Mouse (Mus musculus) testis, postnatal 10 days (tissue): ENCODE results near the gene Hsd11b2.

Experiments
- DNase-seq: peaks from one replicate; pipeline ENCODE4 v3.0.0; 2021; ENCODE audit warnings: low spot score

The Hsd11b2 gene

GRCm38 (mm10) chr8:105484030-105484368, 34.6 kb upstream of the Hsd11b2 start:
- DNase-seq, result no peak

- DNase-seq, result peak; percentile 88
These were observed 34.2 kb upstream of the Hsd11b2 start for GRCm38 (mm10) chr8:105484392-105484791.

- DNase-seq, result no peak
These were observed 30.5 kb upstream of the Hsd11b2 start for GRCm38 (mm10) chr8:105488082-105488481.

GRCm38 (mm10) chr8:105489281-105489680, 29.3 kb upstream of the Hsd11b2 start:
- no peak for DNase-seq

GRCm38 (mm10) chr8:105493495-105493894, 25.1 kb upstream of the Hsd11b2 start:
- no peak for DNase-seq

- DNase-seq, result no peak
These were observed 24.0 kb upstream of the Hsd11b2 start for GRCm38 (mm10) chr8:105494566-105494965.

- no peak for DNase-seq
These were observed 22.9 kb upstream of the Hsd11b2 start for GRCm38 (mm10) chr8:105495350-105496302.

GRCm38 (mm10) chr8:105496439-105497180, 21.9 kb upstream of the Hsd11b2 start, which contains the start of gene Zdhhc1:
Zdhhc1 (minus strand) TSS chr8:105496902.
- DNase-seq, result peak; percentile 96

GRCm38 (mm10) chr8:105499787-105500186, 18.8 kb upstream of the Hsd11b2 start:
- DNase-seq, result no peak

GRCm38 (mm10) chr8:105504617-105505016, 13.9 kb upstream of the Hsd11b2 start:
- no peak for DNase-seq

- no peak for DNase-seq
These were observed 11.6 kb upstream of the Hsd11b2 start for GRCm38 (mm10) chr8:105506977-105507376.

GRCm38 (mm10) chr8:105508758-105509157, 9.8 kb upstream of the Hsd11b2 start:
- DNase-seq, result no peak

GRCm38 (mm10) chr8:105509997-105510735, 8.4 kb upstream of the Hsd11b2 start:
- no peak for DNase-seq

GRCm38 (mm10) chr8:105514194-105514593, 4.4 kb upstream of the Hsd11b2 start:
- no peak for DNase-seq

GRCm38 (mm10) chr8:105514656-105515055, 3.9 kb upstream of the Hsd11b2 start:
- peak; percentile 73 for DNase-seq

- DNase-seq, result peak; percentile 82
These were observed 2.4 kb upstream of the Hsd11b2 start for GRCm38 (mm10) chr8:105516018-105516645.

GRCm38 (mm10) chr8:105517346-105517745, 1.2 kb upstream of the Hsd11b2 start:
- no peak for DNase-seq

- DNase-seq, result no peak
These were observed 1.0 kb downstream of the Hsd11b2 start for GRCm38 (mm10) chr8:105519591-105519990.

- DNase-seq, result no peak
These were observed 2.0 kb downstream of the Hsd11b2 start for GRCm38 (mm10) chr8:105520521-105520920.

GRCm38 (mm10) chr8:105521061-105521460, 2.5 kb downstream of the Hsd11b2 start:
- DNase-seq, result no peak

- no peak for DNase-seq
These were observed 3.6 kb downstream of the Hsd11b2 start for GRCm38 (mm10) chr8:105521995-105522769.
